Mouse (Mus musculus): ENCODE measurements around the gene Plekhm2.
A peak's percentile ranks its signal among the peaks of the same experiment; 100 is the strongest.

The Plekhm2 gene

DNA sequence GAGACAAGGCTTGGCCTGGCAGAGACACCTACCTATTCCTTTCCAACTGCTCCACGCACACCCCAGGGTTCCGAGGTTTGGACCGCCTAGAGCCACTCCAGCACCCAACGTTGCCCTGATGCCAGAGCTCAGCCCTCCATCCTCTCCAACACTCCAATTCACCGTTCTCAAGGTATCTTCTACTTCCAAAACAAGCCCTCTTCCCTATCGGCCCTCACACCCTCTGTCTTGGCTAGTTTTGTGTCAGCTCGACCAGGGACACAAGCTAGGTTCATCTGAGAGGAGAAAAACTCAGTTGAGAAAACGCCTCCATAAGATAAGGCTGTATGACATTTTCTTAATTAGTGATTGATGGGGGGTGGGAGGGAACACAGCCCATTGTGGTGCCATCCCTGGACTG lies at the start of gene Plekhm2:
TSS of gene Plekhm2 (minus strand) at position 101 of the 400 bp plus-strand sequence.
- no peak for DNase-seq

DNA sequence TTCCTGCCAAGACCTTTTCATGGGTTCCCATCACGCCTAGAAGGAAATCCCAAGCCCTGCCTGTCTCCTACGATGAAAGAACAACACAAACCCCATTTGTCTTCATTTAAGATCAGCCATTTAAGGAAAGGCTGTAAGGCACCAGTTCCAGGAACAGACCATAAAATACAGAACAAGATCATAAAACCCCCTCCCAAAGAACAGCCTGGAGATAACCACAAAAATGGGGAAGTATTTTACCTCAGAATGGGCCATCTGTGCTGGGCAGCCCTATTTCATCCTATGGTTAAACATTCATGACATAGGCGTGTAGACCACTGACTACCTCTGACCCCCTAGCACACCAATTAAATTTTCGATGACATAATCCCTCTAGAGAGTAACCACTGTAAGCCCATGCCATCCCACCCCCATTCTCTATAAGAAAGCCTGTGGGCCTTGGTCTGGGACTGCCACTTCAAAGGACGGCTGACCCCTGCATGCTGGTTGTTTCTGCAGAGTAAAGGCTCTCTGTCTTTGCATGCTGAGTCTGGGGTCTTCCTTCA lies 49.0 kb upstream of the Plekhm2 start:
- no peak for DNase-seq

DNA sequence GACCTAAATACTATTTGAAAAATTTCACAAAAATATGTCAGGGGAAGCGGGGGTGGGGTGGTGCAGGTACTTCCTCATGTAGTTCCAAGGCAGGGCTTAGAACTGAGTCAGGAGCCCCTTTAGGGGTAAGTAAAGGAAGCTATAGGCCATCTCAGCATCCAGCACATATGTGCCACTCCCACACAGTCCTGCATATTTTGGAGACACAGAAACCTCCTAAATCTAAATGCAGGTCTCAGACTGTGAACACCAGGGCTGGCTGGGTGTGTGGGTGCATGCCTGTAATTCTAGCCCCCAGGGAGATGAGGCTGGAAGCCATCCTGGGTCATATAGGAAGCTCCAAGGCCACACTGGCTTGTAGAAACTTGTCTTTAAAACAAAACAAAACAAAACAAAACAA lies 46.6 kb upstream of the Plekhm2 start:
- DNase-seq, result no peak

DNA sequence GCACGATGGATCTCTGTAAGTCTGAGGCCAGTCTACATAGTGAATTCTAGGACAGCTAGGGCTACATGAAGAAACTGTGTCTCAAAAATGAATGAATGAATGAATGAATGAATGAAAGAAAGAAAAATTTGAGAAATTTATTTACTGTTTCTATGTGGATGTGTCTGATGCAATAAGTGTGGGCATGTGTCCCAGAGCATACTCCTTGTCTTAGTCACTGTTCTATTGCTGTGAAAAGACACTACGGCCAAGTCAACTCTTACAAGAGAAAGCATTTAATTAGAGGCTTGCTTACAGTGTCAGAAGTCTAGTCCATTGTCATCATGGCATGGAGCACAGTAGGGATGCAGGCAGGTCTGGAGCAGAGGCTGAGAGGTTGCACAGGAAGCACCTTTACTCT lies 44.3 kb upstream of the Plekhm2 start:
- no peak for DNase-seq

DNA sequence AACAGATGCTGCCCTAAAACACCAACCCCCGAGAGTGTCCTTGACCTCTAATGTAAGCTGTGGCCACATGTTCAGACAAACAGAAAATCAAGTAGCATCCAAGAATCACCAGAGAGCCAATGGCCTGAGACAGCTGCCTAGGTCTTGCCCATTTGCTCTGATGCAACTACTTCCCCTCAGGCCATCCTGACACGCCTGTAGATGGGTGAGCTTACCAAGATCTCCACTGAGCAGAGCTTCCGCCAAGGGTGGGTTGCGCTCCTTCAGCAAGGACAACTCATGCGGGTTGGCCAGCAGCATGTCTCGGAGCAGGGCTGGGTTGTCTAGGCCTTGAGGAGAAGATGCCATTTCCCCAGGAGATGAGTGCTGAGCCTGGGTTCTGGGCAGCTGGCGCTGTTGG lies 43.3 kb upstream of the Plekhm2 start:
- no peak for DNase-seq

DNA sequence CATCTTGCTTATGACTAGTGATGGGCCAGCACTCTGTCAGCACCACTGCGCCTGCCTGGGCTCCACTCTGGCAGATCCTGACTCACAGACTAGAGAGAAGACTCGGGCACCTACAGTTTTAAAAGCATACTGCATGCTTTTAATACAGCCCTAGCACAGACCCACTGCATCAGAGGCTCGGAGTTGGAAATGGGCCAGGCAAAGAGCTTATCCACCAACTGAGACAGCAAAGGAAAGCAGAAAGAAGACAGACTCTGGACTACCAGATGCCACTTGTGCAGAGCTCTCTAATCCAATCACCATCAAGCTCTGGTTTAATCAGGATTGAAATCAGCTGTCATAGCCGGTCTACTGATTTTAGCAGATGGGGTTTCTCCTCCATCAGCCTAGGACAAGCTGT lies 40.6 kb upstream of the Plekhm2 start:
- DNase-seq, result peak; percentile 67

GRCm38 (mm10) chr4:141704625-141705024 lies 39.9 kb upstream of the Plekhm2 start:
- no peak for DNase-seq

- DNase-seq, result no peak
Observed at GRCm38 (mm10) chr4:141694719-141695118, 30.0 kb upstream of the Plekhm2 start.

DNA sequence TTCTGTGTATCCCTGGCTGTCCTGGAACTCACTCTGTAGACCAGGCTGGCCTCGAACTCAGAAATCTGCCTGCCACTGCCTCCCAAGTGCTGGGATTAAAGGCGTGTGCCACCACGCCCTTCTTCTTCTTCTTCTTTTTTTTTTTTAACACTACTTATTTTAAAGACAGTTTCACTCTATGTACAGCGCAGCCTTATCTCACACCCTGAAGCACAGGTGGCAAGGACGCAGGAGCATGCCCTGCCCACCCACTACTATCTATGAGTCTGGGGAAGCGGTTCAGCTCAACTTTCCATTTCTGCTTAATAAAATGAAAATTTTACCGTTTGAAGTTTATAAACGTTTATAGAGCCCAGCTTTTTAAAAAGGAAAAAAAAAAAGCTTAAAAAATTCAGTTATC lies 23.8 kb upstream of the Plekhm2 start:
- no peak for DNase-seq

- DNase-seq, result no peak
Observed at GRCm38 (mm10) chr4:141686525-141686924, 21.8 kb upstream of the Plekhm2 start.

DNA sequence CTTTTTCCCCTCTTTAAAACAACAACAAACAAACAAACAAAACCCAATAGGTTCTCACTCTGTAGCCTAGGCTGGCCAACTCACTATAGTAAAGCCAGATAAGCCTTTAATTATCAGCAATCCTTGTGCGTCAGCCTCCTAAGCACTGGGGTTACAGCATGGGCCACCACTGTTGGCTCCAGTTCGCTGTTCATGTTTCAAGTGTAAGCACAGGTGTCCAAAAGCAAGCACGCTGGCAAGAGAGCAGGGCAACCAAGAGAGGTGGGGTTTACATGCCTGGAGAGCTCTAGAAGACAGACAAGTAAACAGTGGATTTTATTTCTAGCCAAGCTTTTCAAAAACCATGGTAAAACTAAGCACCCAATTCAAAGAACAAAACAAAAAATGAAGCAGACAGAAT lies 21.4 kb upstream of the Plekhm2 start:
- no peak for DNase-seq

DNA sequence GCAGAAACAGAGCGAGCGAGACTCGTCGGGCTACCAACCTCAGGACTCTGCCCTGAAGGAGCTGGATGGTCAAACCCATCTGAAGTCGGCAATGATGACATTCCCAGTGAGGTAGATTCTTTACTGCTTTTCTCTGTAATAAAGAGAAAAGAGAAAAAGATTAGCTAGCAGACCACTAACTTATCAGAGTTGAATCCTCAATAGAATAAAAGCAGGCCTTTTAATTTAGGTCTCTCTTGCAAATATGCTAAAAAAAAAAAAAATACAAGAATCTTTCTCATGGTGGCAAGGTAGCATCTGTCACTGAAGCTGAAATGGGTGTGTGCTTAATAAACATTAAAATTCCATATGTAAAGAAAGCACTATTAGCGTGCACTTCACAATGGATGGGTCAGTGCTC lies 20.8 kb upstream of the Plekhm2 start, which contains the start of gene Rsc1a1:
TSS of gene Rsc1a1 (minus strand) at position 101 of the 400 bp plus-strand sequence.
- no peak for DNase-seq

DNA sequence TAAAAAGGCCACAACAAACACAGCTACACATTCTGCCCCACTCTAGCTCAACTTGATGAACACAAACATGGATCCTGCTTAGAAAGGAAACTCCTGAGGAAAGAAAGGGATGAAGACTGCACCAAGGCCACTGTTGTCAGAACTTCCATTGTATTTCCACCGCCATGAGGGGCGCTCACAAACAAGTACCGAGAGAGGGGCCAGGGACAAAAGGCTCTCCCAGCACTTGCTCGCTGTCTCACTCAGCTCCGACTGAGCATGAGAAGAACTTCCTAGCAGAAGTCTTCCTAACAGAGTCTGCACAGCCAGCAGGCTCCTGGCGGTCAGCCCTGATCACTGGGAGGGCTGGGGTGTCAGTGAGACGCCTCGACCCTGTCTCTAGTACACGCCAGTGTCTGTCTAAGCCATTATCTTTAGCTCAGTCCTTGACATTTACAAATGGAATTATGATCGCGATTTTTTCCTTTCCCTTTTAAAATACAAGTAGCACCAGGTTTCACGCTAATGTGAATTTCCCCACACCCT lies 18.1 kb upstream of the Plekhm2 start:
- peak; percentile 54 for DNase-seq

- no peak for DNase-seq
Observed at GRCm38 (mm10) chr4:141681767-141682166, 17.1 kb upstream of the Plekhm2 start.

DNA sequence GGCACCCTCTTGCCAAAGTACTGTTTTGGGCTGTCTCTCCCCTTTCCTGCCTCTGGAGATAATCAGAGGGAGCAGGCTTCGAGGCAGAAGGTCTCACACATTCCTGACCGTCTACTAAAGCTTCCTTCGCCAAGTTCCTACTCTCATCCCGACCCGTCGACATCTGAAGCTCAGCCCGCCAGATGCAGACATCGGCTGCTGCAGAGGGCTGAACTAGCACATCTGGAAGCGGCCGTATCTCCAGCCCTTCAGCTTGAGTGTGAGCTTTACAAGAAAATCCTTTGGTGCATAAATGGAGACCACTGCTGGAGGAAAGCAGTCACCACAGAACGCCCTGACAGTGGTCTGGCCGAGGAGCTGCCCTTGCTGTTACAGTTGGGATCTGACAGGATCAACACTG lies 16.2 kb upstream of the Plekhm2 start:
- no peak for DNase-seq

DNA sequence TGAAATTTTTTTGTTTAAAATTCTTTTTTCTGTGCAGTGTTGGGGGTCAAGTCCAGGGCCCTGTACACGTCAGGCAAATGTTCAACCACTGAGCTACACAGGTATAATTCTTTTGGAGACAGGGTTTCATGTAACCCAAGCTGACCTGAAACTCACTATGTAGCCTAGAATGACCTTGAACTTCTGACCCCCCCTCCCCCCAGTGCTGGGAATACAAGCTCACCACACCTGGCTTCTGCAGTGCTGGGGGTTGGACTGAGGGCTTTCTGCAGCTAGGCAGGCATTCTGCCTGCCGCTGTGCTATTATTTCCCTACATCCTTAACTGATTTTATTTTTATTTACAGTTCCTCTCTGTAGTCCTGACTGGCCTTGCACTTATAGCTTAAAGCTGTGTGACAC lies 14.3 kb upstream of the Plekhm2 start:
- DNase-seq, result no peak

GRCm38 (mm10) chr4:141676462-141676979 lies 11.8 kb upstream of the Plekhm2 start:
- DNase-seq, result no peak

- DNase-seq, result peak; percentile 30
Observed at GRCm38 (mm10) chr4:141672325-141672724, 7.6 kb upstream of the Plekhm2 start.

DNA sequence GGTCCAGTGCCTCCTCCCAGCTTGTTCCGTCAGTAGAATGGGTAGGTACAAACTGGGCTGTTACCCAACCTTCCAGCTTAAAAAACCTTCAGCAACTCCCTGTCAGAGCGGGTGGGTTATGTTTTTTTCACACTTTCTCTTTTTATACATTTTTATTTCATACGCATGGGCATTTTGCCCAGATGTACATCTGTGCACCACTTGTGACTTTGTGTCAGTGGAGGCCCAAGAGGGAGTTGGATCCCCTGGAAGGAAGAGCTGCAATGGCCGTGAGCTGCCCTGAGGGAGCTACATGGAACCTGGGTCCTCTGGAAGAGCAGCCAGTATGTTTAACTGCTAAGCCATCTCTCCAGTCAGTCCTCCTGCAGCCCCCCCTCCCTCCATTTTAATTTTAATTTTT lies 6.7 kb upstream of the Plekhm2 start:
- DNase-seq, result no peak

- no peak for DNase-seq
Observed at GRCm38 (mm10) chr4:141669898-141670712, 5.4 kb upstream of the Plekhm2 start.

GRCm38 (mm10) chr4:141664011-141664745 lies 521 bp downstream of the Plekhm2 start:
- peak; percentile 89 for DNase-seq

DNA sequence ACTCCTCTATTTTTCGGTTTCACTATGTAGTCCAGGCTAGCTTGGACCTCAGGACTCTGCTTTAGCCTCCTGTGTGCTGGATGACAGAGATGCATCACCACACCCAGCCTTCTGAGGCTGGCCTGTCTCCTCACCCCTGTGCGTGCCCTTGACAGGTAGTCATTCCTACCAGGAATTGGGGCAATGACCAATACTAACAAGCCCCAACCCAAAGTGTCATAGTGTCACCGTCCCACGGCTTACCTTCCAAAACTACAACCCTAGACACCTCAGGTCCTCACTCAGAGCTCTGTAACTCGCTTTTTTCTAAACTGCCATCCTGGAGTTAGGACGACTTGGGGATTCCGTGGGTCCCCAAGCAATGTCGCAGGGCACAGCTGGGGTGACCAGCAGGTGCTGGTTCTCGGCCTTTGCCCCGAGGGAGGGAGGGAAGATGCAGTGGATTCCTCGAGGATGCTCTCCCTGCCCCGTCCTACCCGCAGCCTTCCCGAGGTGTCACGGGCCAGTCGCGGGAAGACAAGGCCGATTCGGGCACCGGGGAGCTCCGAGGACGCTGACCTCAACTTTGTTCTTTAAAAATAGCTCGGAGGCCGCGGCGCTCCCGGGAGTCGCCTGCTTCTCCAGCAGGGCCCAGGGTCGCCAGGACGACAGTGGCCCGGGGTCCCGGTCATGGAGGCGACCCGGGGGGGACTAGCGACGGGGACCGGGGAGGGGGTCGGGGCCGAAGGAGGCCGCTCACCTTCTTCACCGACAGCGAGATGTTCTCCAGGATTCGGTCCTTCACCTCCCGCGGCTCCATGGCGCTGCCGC lies 1.4 kb downstream of the Plekhm2 start:
- peak; percentile 57 for DNase-seq

GRCm38 (mm10) chr4:141660884-141661283 lies 3.8 kb downstream of the Plekhm2 start:
- no peak for DNase-seq

Measured in kidney, postnatal 10 days (tissue).